Mouse (Mus musculus): Measurements from ENCODE around the gene Eif2b1. TPM values are rescaled to one million over a fixed set of nuclear protein-coding genes. Genes with fewer than 3 reads are reported as not detected.

The Eif2b1 gene
- polyA plus RNA-seq, 1 experiment from 2014 or later, result 85.1 TPM

Other genes starting within 250 kb of the Eif2b1 start
- 300 and 440 TPM in 2 replicates for gene Cdk2ap1, start 216.0 kb downstream of the Eif2b1 start, polyA plus RNA-seq (2014; fragmentation: Nextera tagmentation; extraction: Ambion mirVana)
- gene Sbno1, start 153.1 kb downstream of the Eif2b1 start, polyA plus RNA-seq (2014; fragmentation: Nextera tagmentation; extraction: Ambion mirVana), result 84.9 and 85.7 TPM in 2 replicates
- gene Kmt5a, start 139.2 kb downstream of the Eif2b1 start, polyA plus RNA-seq (2014; fragmentation: Nextera tagmentation; extraction: Ambion mirVana), result 102 and 121 TPM in 2 replicates
- 28.7 and 29.3 TPM in 2 replicates for gene Rilpl2, start 100.8 kb downstream of the Eif2b1 start, polyA plus RNA-seq (2014; fragmentation: Nextera tagmentation; extraction: Ambion mirVana)
- gene Snrnp35, start 96.0 kb downstream of the Eif2b1 start, polyA plus RNA-seq (2014; fragmentation: Nextera tagmentation; extraction: Ambion mirVana), result 14.1 and 15.3 TPM in 2 replicates
- 30.0 and 30.7 TPM in 2 replicates for gene Rilpl1, start 47.7 kb downstream of the Eif2b1 start, polyA plus RNA-seq (2014; fragmentation: Nextera tagmentation; extraction: Ambion mirVana)
- gene Tmed2, start 38.4 kb downstream of the Eif2b1 start, polyA plus RNA-seq (2014; fragmentation: Nextera tagmentation; extraction: Ambion mirVana), result 501 and 517 TPM in 2 replicates
- 14.4 and 15.3 TPM in 2 replicates for gene Ddx55, start 26.3 kb downstream of the Eif2b1 start, polyA plus RNA-seq (2014; fragmentation: Nextera tagmentation; extraction: Ambion mirVana)
- 98.7 and 107 TPM in 2 replicates for gene Gtf2h3, start within 50 bp of the Eif2b1 start, polyA plus RNA-seq (2014; fragmentation: Nextera tagmentation; extraction: Ambion mirVana)
- 47.1 and 49.2 TPM in 2 replicates for gene Atp6v0a2, start 49.4 kb upstream of the Eif2b1 start, polyA plus RNA-seq (2014; fragmentation: Nextera tagmentation; extraction: Ambion mirVana)
- gene Dnah10, start 146.0 kb upstream of the Eif2b1 start, polyA plus RNA-seq (2014; fragmentation: Nextera tagmentation; extraction: Ambion mirVana), result 0.01 TPM in 1 of 2 replicates, not detected in the other

Measured in limb, embryonic 11.5 days (tissue).